Mouse (Mus musculus) heart, postnatal 10 days (tissue): Measurements from ENCODE around the gene Med13l. TPM values are rescaled to one million over a fixed set of nuclear protein-coding genes. Genes with fewer than 3 reads are reported as not detected.

Source experiments
- DNase-seq, 2 experiments: peaks; one replicate each; pipeline ENCODE4 v3.0.0; 2021
- intact Hi-C: fragments of 180-260 bp; cut with DNase I; formaldehyde crosslinking; loops from one replicate; pipeline ENCODE4 v1.15.1; 2025
- total RNA-seq, 2 experiments: library from RNA; stranded (reverse); gene quantifications; 2 replicates each; pipeline ENCODE4 v1.2.3; 2021

The Med13l gene
- total RNA-seq, 2 experiments from 2014 or later: 33.8 to 41.6 TPM

DNA sequence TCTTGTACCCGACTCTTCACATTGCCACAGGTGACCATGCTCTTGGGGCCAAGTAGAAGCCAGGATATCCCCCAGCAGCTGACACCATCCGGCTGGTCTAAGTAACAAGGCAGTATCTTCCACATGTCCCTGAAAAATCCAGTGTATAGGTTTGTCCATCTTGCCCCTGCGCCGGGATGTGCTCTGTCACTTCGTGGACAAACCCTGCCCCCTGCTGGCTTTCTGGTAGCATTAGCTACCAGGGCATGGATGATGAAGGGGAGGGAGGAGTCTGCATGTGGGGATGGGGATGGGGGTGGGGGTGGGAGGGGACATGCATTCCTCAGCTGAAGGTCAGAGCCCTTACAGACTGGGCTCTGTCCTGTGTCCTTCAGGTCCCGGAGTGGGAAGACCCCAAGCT, 253.6 kb downstream of the Med13l start:
- DNase-seq: peak; percentile 41 to 68
- intact Hi-C loops: loop anchor here (1.0 to 5.0 kb wide), 2 partner anchors 33 to 42 kb away; no protein-coding TSS in a partner anchor
